Mouse (Mus musculus): ENCODE measurements around the gene Scarf2. TPM values are rescaled to one million over a fixed set of nuclear protein-coding genes. Genes with fewer than 3 reads are reported as not detected.

Gene Scarf2
- total RNA-seq, 1 experiment from 2014 or later: not detected

DNA sequence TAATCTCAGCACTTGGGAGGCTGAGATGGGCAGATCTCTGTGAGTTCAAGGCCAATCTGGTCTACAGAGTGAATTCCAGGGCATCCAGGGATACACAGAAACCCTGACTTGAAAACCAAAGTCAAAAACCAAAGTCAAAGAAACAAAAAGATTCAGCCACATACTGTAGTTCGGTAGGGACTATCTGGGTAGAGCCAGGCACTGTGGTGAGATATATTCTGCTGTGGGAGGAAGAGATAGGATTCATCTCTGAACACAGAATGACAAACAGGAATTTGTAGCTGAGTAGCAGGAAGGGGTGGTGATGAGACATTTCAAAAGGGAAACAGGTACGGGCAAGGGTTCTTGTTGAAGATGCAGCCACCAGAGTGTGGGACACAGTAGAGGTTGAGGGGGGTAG, 31.1 kb downstream of the Scarf2 start:
- peak; percentile 69 for ATAC-seq (replicated peaks; ENCODE audit: low read depth, poor library complexity, severe bottlenecking)

DNA sequence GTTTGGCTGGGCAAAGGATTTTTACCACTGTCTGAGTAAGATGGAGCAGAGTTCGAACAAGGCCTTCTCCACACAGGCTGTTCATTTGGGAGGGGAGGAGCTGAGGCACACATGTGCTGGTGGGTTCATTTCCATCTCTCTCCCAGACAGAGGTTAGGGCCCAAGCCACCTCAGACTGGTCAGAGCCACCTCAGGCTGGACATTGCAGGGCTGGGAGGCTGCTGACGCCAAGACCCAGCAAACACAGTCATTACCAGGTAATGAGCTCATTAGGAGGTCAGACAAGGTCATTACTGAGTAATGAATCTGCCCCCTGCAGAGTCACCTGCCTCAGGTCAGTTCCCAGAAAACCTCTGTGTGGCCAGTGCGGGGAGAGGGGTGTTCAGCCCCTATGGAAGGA, 31.8 kb downstream of the Scarf2 start:
- no peak for ATAC-seq (replicated peaks; ENCODE audit: low read depth, poor library complexity, severe bottlenecking)

DNA sequence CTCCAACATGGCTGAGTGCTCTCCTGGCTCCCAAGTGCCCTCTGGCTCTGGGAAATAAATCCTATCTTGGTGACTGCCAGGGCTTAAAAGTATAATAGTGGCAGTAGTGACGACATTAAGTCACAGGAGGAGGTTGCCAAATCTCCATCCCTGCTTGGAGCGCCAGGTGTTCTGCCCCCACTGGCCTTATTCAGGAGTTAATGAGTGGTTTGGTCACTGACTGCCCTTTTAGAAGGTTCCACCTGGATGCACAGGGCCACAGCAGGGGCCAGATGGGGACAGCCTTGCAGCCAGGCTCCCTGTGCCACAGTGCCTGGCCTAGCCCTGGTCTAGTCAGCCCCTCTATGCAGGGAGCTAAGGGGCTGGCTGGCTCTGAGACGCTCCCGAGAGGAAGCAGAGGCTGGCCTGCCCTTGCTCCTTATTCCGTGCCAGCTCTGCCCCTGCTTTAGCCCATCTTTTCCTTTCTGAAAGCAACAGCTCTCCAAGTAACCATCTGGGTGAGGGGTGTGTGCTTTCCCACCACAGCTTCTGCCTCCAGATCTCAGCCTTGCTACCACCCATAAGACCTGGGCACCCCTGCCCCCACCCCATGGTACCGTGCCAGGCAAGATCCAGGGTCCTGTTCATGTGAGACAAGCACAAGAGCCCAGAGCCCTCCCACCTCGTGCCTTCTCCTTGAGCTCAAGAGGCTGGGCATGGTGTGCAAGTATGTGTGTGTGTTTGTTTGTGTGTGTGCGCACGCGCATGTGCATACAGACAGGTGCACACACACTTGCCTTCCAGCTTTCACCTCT, 33.5 kb downstream of the Scarf2 start:
- ATAC-seq (replicated peaks; ENCODE audit: low read depth, poor library complexity, severe bottlenecking): no peak

DNA sequence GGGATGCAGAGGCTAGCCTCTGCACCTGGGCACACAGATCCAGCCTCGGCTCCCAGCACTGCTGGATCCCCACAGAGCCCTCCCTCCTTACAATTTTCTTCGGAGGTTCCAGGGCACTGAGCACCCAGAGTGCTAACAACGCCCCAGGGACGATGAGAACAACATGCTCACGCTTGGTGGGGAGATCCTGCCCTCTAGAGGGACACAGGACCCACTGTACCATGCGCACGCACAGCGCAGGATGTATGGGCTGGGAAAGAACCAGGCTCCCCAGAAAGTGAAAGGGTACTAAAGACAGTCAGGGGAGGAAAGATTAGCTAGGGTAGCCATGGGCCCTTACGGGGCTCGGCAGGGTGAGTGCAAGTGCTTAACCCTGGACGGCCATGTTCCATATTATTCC, 34.7 kb downstream of the Scarf2 start:
- ATAC-seq (replicated peaks; ENCODE audit: low read depth, poor library complexity, severe bottlenecking): peak; percentile 37

DNA sequence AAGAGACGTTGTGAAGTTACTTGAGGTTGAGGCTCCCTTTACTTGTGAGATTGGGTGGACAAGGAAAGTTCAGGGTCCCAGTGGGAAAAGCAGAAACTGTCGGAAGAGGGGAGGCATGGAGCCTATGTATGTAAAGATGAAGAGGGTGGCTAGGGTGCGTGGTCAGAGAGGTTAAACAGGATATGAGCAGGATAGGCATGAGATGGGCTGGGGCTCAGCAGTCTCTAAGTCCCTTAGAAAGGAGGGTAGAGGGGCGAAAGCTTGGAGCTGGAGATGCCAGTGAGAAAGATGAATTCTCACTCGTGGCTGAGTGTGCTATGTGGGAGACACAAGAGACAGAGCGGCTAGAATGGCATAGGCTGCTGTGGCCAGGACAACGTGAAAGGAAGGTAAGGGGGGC, 35.7 kb downstream of the Scarf2 start, which contains the start of gene B830017H08Rik:
TSS of gene B830017H08Rik (plus strand) at position 301 of the 400 bp plus-strand sequence.
- no peak for ATAC-seq (replicated peaks; ENCODE audit: low read depth, poor library complexity, severe bottlenecking)

DNA sequence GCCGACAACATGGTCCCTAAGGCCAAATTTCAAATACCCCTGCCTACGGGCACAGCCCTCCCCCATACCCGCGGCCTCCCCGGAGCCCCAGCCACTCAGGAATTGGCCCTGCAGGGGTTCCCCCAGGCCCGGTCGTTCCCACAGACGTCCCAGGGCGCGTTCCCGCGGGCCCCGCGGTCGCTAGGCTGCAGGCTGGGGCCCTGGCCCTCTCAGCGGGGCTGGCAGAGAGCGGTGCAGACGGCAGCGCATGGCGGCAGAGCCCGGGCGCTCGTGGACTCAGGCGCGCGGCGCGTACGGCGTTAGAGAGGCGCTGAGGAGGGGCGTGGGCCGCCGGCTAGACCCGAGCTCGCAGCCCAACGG, 36.2 kb downstream of the Scarf2 start:
- no peak for ATAC-seq (replicated peaks; ENCODE audit: low read depth, poor library complexity, severe bottlenecking)

DNA sequence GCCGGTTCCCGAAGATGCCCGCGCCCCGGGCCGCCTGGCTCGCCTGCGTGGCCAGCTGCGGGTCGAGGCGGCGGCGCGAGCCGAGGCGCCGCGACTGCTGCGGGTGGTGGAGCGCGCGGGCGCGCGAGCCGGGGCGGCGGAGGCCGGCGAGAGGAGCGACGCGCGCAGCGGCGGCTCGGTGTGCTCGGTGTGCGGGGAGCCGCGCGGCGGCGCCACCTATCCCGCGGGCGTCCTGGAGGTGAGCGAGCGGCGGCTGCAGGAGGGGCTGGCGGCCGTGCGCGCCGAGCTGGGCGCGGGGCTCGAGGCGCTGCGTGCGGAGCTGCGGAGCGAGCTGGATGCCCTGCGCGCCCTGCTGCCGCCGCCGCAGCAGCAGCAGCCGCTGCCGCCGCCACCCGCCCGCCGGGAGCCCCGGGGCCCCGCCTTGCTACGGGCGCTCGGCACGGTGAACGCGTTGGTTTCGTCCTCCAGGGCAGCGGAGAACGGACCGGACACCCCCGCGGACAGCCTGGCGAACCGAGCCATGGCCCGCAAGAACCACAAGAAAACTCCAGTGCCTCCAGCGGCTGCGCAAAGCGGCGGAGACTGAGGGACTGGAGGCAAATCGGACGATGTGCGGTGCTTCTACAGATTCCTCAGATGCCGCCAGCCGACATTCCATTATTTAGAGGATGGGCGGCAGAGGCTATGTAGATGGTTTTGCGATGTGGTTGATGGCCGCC, 36.8 kb downstream of the Scarf2 start:
- ATAC-seq (replicated peaks; ENCODE audit: low read depth, poor library complexity, severe bottlenecking): no peak

DNA sequence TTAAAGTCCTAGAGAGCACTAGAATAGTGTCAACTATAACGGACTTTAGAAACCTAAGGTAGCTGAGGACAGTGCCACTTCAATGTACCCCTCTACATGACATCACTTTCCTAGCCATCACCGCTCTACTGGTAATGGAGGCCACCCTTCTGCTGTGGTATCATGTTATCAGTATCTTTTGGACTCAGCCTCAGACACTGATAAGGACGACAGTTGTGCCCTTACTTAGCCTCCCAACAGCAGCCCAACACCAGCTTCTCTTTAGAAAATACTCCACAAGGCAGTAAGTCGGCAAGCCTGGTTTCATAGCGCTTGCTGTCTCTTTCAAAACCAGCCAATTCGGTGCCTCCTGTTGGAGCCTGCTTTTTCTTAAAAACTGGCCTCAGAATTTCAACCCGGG, 37.5 kb downstream of the Scarf2 start:
- ATAC-seq (replicated peaks; ENCODE audit: low read depth, poor library complexity, severe bottlenecking): no peak

DNA sequence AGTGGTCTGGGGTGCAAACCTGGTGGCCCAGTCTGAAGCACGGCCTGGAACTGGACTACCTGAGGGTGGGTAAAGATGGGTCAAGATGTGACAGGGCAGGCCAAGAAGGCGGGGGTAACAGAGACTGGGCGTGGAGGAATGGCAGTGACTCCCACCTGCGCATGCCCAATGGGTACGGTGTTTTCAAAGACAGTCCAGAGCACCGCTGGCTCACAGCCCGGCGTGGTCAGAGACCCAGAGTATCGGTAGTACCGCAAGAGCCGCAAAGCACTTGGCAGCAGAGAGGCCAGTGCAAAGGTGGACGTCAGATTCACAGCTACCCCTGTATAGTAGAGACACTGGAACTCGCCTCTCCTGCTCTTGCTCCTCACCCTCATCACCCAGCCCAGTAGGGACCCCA, 38.4 kb downstream of the Scarf2 start:
- ATAC-seq (replicated peaks; ENCODE audit: low read depth, poor library complexity, severe bottlenecking): no peak

DNA sequence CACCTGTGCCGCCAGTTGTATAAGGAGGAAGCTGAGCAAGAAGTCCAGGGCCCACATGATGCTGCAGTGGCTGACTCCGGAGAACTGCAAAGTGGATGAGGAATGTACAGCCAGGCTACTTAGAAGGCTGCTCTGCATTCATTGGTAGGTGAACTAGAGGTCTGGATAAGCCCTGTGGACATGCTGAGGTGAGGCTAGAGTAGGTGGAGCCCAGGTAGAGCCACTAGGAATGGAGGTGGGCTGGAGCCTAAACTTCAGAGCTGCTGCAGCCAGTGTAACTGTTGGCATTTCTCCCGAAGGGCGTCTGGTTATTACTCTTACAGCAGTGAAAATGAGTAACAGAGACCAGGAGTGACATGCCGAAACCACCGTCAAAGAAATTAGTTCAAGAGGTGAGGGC, 41.0 kb downstream of the Scarf2 start, which contains the start of gene Car15:
TSS of gene Car15 (minus strand) at position 314 of the 400 bp plus-strand sequence.
- ATAC-seq (replicated peaks; ENCODE audit: low read depth, poor library complexity, severe bottlenecking): no peak

DNA sequence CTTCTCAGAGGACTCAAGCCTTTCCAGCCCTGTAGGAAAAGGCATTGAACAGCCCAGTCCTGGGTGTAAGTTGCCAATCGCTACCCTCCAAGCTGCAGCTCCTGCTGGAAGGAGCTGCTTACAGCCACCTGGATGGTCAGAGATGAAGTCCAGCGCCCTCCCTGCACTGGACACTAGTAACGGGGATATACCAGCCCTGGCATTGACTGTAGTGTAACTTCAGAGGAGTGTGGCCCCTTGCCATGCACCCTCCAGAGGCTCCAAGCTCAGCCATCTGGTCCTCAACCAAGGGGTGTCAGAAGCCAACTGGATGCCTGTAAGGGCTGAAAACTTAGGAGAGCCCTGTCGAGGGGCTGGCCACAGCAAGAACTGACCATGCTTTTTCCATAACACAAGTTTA, 42.9 kb downstream of the Scarf2 start:
- no peak for ATAC-seq (replicated peaks; ENCODE audit: low read depth, poor library complexity, severe bottlenecking)

DNA sequence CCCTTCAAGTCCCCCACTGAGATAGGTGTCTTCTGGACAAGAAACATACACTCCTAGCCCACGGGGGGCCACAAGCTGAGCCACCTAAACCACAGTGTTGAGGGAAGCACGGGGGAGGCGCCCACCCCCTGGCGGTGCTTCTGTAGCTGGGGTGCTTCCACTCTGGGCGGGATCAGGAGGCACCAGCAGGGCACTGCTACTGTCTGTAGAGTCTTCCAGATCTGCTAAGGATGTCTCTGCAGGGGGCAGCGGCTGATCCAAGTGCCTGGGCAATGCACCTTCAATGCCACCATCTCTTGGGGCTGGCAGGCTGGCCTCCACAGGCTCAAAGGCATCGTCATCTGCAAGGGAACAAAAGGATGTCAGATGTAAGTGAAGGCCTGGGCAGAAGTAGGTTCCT, 45.4 kb downstream of the Scarf2 start:
- no peak for ATAC-seq (replicated peaks; ENCODE audit: low read depth, poor library complexity, severe bottlenecking)

DNA sequence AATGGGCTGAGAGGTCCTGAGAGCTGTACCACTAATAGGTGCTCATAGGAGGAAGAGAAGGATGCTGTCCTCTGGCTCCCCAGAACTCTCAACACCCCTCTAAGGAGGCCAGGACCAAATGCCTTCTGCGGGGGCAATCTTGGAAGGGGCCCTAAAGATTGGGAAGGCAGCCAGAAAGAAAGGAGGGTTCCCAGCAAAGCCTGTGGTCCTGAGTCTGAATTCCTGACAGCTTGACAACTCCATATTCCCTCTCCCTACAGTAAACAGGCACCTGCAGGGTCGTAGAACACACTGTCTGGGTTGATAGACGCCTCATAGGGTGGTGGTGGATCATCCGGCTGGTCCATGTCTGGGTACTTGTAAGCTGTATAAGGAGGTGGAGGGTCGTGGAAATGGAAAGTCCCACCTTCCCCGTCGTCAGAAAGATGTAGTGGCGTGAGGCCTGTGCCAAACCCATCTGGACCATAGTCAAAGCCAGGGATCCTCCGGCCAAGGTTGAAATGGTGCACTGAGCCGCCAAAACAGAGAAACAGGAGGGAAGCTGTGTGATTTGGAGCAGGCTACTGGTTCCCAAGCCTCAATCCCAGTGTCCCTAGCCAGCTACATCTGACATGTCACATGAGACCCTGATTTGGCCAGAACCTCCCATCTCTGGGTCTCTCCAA, 46.8 kb downstream of the Scarf2 start:
- no peak for ATAC-seq (replicated peaks; ENCODE audit: low read depth, poor library complexity, severe bottlenecking)

DNA sequence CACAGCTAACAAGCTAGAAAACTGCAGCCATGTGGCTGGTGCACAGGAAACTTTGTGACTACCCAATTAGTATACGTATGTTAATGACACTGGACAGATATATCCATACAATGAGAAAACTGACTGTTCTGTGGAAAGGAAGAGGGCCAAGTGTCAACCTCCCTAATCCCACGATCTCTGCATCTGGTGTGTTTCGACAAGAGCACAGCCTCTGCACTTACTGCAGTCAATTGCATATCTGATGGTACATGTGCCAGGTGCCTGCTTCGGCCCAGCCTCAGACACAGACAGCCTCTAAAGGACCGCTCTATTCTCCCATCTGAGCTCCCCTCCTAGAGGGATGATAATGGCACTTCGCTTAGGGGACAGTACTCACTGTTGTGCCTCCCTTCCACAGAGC, 51.3 kb downstream of the Scarf2 start:
- ATAC-seq (replicated peaks; ENCODE audit: low read depth, poor library complexity, severe bottlenecking): no peak

DNA sequence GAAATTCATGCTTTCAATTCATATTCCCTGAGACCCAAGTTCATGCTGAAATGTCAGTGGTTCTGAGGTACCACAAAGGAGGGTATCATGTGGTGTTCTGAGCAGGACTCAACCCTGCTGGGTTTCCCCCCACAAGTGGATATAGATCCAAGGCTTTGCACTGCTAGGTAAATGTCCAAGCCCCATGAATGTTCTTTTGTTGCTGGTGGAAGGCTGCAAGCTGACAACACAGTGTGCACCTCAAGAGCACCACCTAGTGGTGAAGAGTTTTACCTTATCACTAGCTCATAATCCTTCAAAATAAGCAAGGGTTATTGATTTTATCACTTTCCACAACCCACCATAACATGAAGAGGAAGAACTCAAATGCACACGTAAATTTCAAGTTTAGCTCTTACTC, 51.8 kb downstream of the Scarf2 start:
- ATAC-seq (replicated peaks; ENCODE audit: low read depth, poor library complexity, severe bottlenecking): peak; percentile 70; the same call in 1 of the 2 replicates

DNA sequence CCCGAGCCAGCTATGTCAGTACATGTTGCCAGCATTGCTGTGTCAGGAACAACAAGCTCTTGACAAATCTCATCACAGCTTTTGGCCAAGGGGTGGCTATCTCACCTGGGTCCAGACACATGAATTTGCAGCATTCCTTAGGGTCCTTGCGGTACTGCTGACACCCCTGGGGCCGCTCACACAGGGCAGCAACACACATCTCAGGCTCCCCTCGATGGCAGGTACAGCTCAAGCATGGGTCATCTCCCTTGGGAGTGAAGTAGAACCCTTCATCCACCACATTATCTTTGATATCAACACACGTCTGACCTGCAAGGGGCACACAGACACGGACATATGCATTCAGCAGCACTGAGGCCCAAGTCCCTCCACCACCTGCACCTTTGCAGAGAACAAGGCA, 52.4 kb downstream of the Scarf2 start:
- no peak for ATAC-seq (replicated peaks; ENCODE audit: low read depth, poor library complexity, severe bottlenecking)

DNA sequence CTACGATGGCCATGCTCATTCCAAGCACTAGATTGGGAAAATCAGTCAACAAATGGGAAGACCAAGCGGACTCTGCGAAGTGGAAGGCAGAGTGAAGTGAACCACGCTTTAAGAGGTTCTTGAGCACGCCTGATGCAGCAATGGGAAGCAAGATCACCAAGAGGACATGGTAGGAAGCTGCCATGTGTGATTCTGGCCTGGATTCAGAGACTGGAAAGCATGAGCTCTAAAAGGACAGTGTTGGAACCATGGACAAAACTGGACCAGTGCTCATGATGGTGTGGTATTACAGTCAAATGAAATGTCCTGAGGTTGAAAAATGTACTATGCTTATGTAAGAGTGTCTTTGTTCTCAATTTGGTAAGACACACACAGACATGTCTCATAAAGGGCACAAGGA, 54.2 kb downstream of the Scarf2 start:
- no peak for ATAC-seq (replicated peaks; ENCODE audit: low read depth, poor library complexity, severe bottlenecking)

DNA sequence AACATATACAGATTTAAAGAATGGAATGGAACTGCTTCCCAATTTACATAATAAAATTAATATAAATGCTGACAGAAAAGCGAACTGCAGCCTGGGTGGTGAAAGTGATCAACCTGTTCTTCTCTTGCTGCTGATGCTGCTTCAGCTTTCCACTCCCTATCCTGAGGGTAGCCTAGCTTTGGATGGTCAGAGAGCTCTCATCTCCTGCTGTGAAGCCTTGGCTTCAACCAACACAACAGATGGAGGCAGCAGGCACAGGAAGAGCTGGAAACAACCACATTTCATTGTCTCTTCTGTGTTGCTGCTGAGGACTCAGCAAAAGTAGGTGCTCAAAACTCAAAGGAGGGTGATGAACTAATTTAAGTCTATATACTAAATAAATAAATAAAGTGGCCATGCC, 54.8 kb downstream of the Scarf2 start:
- no peak for ATAC-seq (replicated peaks; ENCODE audit: low read depth, poor library complexity, severe bottlenecking)

DNA sequence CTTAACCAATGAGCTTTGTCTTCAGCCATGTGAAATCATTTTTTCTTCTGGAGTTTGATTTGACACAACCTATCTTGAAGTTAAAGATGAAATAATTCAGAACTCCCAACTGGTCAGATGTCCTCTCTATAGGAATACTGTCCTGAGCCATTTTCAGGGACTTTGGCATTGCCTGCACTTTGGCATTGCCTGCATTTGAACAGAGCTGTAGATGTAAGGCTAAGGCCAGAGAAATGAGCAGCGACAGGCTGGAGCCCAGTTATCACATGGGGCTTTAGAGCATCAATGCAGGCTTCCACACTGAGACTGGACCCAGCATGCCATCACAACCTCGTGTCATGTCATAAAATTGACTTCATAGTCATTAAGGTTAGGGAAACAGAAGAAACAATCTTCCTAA, 56.2 kb downstream of the Scarf2 start:
- ATAC-seq (replicated peaks; ENCODE audit: low read depth, poor library complexity, severe bottlenecking): no peak

DNA sequence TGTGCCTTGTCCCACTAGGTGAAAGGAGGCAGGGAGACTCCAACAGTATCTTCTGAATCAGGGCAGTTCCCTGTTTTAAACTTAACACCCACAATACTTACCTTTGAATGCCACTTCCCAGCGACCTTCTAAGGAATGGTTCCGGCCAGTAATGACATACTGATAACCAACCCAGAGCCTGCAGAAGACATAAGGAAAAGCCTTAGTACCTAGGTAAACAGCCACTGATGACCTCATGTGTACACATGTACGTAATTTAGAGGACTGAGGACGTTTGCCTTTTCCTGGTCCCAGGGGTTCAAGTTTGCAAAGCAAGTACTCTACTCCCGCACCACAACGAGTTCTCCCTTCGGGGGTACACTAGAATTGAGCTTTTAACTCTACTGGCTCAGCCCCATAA, 60.1 kb downstream of the Scarf2 start:
- ATAC-seq (replicated peaks; ENCODE audit: low read depth, poor library complexity, severe bottlenecking): no peak

Data from common myeloid progenitor, adult 5-6 weeks (primary cell).